Mouse (Mus musculus) embryo, embryonic 10.5 days (tissue): ENCODE measurements around the gene Rph3al.

Experiments used
- DNase-seq: peaks from one replicate; pipeline ENCODE4 v3.0.0-alpha.2; 2015; ENCODE audit warnings: low spot score

Gene Rph3al

DNA sequence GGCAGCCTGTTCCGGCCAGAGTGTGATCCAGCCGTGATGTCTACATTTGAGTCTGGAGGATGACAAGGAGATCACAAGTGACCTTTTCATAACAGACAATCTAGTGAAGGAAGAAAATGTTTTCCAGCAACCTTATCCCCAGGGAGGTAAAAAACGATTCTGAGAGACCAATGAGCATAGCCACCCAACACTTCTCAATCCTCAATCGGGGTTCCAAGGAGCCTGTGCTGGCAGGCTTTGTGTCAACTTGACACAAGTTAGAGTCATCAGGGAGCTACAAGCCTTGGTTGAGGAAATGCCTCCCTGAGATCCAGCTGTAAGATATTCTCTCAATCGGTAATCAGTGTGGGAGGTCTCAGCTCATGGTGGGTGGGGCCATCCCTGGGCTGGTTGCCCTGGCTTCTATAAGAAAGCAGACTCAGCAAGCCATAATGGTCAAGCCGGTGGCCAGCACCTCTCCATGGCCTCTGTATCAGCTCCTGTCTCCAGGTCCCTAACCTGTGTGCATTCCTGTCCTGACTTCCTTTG is at the start of gene Rph3al:
Gene Rph3al (minus strand): TSS at position 51 of the 528 bp plus-strand sequence.
- DNase-seq, result no peak

DNA sequence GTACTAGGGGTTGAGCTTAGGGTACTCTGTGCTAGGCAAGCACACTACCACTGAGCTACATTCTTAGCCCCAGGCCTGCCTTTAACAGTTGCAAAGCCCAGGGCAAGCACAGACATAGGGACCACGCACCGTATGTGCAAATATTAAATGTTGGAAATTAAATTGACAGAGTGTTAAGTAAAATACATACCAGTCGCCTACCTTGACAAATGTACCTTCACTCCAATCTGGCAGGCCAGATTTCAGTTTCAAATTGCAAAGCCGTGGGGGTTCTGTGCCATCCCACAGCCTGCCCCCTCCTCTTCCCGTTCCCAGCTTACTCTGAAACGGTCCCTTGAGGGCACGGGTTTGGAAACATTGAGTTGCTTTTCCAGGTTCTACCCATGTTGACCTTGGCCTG is 47.7 kb upstream of the Rph3al start:
- no peak for DNase-seq

GRCm38 (mm10) chr11:75984581-75984980 is 46.4 kb upstream of the Rph3al start:
- no peak for DNase-seq

DNA sequence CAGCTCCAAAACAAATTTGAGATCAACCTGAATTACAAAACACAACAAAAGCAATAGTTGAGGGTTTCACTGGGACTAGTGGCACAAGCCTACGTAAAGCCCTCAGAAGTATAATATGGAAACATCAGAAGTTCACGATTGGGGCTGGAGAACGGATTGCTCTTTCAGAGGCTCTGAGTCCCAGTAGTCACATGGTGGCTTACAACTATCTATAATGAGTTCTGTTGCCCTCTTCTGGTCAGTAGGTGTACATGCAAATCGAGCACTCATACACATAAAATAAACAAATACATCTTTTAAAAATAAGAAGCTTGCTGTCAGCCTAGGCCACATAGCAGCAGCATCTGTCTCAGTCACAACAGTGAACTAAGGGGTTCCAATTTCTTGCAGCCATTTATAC is 45.0 kb upstream of the Rph3al start:
- DNase-seq, result peak; percentile 42

- DNase-seq, result no peak
Observed at GRCm38 (mm10) chr11:75980413-75980812, 42.2 kb upstream of the Rph3al start.

DNA sequence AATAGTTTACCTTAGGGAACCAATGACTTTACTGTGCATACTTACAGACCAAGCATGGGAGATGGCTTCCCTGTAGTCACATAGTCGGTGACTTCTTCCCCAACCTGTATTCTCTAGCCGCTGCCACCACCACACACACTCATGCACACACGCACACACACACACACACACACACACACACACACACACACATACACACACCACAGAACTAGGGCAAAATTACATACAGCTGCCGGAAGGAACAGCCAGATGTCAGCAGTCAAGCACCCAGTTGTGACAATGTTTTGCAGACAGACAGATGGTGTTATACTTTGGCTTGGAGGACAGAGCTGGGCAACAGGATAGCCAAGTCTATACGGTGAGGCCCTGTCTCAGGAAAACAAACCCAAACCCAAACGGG is 39.8 kb upstream of the Rph3al start:
- DNase-seq, result no peak

DNA sequence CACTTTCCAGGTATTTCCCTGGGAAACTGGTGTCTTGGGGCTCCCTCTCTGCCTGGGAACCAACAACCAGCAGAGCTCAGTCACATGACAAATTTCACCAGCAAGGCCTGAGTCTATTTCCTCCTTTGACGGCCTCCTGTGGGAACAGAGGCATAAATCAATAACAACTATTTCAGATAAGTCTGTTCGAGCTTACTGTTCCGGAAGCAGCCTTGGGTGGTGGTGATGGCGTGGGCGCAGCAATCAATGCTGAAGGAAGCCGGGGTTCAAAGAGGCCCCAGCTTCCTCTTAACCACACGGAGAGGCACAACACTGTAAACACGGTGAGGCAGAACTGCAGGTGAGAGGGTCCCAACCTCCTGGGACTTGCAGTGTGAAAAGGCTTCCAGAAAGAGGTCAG is 38.5 kb upstream of the Rph3al start:
- no peak for DNase-seq

GRCm38 (mm10) chr11:75973988-75974387 is 35.8 kb upstream of the Rph3al start:
- DNase-seq, result peak; percentile 29

GRCm38 (mm10) chr11:75972916-75973567 is 34.8 kb upstream of the Rph3al start:
- DNase-seq, result no peak

- DNase-seq, result no peak
Observed at GRCm38 (mm10) chr11:75972188-75972587, 34.0 kb upstream of the Rph3al start.

- DNase-seq, result no peak
Observed at GRCm38 (mm10) chr11:75970629-75971028, 32.4 kb upstream of the Rph3al start.

DNA sequence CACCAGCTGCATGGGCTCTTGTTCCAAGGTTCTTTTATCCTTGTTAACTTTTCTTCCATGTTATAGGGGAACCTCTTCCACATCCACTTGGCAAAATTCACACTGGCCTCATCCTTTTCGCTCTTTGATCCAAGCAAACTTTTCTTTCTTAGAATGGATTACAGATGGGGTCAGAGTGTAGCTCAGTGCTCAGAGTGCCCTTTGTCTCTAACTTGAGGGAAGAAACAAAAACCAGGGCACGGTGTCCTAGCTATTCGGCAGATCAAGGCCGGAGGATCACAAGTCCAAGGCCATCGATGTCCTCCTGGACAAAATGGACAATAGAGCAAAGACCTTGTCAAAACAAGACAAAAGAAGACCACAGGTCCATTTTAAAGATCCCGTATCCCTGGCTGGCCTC is 30.5 kb upstream of the Rph3al start:
- DNase-seq, result no peak

DNA sequence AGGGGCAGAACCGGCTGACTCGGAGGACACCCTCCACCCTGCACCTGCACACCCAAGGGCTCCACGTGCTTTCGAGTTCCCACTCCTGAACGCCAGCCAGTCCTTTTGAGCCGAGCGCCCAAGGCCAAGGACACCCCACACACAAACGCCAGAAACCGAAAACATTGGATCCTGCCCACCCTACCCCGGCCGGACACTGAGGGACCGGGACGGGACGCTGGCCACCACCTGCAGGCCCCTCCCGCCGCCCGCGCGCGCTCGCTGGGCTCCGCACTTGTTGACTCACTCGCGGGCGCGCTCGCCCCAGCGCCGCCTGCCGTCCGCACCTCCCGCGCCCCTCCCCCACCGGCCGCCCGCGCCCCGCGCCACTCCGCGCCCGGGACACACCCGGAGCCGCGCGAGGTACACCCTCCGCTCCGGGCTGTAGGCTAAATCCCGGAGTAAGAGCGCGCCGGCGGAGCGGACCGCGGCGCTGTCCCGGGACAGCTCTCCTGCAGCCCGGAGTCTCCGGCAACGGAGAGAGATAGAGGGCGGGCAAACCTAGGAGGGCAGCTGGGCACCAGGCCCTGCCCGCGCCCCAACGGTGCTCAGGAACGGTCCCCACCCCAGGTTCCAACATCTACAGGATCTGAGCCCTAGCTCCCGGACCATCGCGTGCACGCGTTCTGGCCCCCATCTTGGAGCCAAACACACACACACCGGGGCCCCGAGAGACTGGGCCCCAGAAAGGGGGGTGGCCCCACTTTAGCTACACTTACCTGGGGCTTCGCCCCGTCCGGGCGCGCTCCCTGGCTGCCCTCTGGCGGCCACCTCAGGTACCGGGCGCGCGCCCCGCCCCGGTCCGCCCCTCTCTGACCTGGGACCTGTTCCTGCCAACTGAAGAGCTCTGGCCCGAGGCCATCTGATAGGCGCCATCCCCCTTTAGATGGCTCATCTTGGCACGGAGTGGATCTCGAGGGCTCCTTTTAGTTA is 28.5 kb upstream of the Rph3al start:
- peak; percentile 77 for DNase-seq

DNA sequence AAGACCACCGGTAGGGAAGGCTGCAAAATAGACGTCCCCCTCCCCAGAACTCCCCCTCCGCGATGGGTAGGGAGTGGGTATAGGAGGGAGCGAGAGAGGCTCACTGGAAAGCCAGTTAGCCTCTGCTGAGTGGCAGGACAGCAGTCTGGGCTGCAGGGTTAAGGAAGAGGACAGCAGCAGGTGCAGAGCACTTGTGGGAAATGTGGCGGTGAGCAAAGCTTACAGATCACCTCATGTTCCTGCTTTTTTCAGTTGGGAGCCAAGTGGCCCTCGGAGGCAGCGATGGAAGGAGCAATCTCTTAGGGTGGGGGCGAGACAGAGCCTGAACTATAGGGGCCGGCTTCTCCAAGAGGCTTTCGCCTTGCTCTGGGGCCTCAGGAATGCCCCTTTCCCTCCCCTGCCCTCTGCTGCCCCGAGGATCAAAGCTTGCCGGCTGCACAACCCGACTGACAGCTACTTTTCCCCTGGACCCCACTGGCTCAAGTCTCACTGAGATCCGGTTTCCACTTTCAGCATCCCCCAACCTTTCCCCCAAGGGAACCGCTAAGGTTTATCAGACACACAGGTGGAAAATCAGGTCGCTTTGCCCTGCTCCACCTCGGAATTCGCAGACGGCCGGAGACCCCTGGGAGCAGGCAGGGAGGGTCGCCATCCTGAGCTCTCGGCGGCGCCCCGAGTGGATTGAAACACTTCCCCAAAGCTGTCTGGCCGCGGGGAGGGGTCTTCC is 27.6 kb upstream of the Rph3al start:
- peak; percentile 53 for DNase-seq

GRCm38 (mm10) chr11:75964476-75964730 is 26.2 kb upstream of the Rph3al start:
- DNase-seq, result no peak

GRCm38 (mm10) chr11:75963730-75964475 is 25.7 kb upstream of the Rph3al start:
- peak; percentile 89 for DNase-seq

DNA sequence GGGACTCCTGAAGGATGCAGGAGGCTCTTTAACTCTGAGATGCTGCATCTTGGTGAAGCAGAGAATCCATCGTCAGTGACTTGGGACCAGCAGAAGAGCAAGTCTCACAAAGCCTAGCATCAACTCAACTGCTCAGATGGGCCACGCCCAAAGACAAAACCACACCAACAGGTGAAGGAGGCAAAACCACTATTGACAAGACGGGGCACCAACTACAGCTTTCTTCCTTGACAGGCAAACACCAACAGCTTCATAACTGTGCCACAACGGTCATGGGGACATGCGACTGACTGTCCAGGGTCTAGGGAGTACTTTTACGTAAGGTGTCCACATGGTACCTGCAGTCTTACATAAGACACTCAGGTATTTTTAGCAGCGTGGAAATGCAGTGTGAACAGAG is 23.6 kb upstream of the Rph3al start:
- no peak for DNase-seq

DNA sequence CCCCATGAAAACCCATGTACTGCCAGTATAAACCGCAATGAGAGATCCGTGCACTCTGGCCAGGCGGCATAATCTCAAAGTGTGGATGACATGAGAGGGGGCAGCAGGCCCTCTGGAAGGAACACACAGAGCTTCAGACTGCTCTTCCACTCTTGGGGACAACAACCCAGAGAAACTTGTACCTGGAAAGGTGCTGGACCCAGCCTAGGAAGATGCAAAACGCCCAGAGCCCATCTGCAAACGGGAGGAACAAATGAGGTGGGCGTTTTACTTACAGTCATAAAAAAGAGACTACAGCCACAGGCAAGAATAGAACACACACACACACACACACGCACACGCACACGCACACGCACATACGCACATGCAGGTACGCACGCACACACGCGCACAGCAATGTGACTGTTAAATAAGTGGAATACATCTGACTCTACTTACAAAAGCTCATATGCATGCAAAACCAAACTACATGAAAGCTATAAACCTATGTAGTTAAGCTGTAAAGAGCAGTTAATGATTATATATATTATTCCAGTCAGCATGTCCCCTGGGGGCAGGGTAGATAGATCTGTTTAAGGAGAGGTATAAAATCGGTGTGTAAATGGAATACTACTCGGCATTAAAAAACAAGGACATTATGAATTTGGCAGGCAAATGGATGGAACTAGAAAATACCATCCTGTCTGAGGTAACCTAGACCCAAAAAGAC is 19.0 kb upstream of the Rph3al start:
- DNase-seq, result no peak

- no peak for DNase-seq
Observed at GRCm38 (mm10) chr11:75956651-75957050, 18.4 kb upstream of the Rph3al start.

- no peak for DNase-seq
Observed at GRCm38 (mm10) chr11:75954896-75955295, 16.7 kb upstream of the Rph3al start.

DNA sequence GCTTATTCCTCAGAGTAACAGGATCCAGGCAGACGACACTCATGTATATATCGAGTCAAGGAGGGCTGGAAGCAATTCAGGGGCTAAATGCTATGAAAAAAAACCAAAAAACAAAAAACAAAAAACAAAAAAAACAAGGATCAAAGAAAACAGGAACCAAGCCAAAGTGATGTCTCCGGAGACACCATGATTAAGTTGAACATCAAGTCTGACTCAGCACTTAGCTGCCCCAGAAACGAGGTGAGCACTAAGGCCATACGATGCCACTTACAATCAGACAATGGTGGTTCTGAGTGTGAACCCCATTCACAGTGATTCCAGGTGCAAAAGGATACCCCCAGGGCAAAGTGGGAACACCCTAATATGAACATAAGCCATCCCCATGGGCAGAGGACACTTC is 13.7 kb upstream of the Rph3al start:
- no peak for DNase-seq
